Mouse (Mus musculus) retina, postnatal 1 day (tissue): ENCODE results near the gene Pdpk1.
A peak's percentile ranks its signal among the peaks of the same experiment; 100 is the strongest.
"Not testable (repeated sequence)": the region's sequence is repeated elsewhere in the genome, so short reads cannot be mapped to it uniquely, and the experiment has no call there.

Experiments used
- DNase-seq: peaks from one replicate; pipeline ENCODE4 v3.0.0-alpha.2; 2012

The Pdpk1 gene

GRCm38 (mm10) chr17:24111256-24111655 is 39.5 kb downstream of the Pdpk1 start:
- DNase-seq: no peak

DNA sequence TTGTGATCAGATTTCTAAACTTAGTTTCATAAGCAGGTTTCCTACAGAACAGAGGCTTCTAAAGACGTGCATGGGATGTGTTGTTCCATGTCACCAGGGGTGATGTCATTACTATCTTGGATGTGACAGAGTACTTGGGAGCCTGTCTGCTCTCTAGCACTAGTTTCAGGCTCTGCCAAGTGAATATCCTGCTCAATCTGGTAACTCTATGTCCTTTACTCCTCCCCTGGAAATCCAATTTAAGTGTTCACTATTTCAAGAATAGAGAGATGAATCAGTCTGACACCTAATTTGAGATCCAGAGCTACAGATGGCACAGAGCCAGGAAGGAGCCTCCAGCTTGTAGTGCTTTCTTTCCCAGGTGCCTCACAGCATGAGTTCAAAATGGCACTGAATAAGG is 41.8 kb downstream of the Pdpk1 start:
- DNase-seq: no peak

DNA sequence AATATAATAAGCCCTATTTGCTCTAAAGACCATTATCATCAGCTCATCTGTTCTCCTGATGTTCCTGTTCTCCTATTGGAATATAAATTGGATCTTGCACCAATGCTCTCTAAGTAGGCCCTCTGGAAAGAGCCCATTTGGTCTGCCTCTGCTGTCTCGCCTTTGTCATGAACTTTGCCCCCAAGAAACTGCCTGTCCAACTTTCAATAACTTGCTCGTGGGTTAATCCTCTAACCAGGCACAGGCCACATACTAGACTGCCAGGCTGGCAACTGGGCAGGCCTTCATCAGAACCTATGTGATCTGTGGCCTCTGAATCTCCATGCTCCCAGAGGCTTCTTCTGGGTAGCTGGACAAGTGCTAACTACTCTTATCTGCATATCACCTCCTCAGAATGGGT is 45.6 kb downstream of the Pdpk1 start:
- DNase-seq: no peak

- DNase-seq: no peak
These were observed 52.4 kb downstream of the Pdpk1 start for GRCm38 (mm10) chr17:24098354-24098753.

DNA sequence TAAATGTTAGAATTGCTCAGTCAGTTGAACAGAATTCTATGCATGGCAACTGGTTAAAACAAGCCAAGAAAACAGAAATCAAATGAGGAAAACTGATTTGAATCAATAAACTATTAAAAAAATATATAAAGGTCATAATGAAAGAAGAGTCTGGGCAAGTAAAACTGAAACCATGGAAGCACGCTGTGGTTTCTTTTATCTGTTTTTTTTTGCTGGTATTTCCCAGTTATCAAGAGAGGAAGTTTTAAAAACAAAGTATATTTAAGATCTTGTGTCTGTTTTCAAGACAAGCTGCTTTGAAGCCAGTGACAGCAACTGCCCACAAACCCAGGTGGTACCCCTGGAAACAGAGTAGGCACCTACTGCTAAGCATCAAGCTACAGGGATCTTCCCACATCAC is 60.1 kb downstream of the Pdpk1 start:
- no peak for DNase-seq

DNA sequence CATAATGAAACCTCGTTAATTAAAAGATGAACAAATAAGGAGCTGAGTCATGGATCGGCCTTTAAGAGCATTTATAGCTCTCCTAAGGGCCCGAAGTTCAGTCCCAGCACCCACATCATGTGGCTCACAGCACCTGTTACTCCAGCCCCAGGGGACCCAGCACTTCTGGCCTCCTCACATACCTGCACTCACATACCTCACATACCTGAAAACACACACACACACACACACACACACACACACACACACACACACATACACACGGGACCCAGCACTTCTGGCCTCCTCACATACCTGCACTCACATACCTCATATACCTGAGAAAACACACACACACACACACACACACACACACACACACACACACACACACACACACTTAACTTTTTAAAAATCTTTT is 64.3 kb downstream of the Pdpk1 start:
- not testable (repeated sequence) for DNase-seq

DNA sequence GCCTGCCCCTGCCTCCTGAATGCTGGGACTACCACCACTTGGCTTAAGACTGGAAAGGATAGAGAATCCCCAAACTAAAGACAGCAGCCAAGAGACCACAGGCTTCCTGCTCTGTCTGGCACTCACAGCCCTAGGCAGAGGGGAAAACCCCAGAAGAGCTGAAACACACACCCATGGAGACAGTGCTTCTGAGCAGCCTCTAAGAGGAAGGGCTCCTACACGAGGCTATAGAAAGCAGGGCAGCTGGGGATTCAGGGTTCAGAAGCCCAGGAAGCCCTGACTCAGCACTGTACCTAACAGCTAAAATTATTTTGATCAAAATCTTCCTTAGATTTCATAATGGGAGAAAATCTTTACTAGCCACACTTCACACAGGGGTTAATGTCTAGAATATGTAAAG is 66.1 kb downstream of the Pdpk1 start:
- no peak for DNase-seq

GRCm38 (mm10) chr17:24077101-24077500 is 73.6 kb downstream of the Pdpk1 start:
- DNase-seq: no peak

DNA sequence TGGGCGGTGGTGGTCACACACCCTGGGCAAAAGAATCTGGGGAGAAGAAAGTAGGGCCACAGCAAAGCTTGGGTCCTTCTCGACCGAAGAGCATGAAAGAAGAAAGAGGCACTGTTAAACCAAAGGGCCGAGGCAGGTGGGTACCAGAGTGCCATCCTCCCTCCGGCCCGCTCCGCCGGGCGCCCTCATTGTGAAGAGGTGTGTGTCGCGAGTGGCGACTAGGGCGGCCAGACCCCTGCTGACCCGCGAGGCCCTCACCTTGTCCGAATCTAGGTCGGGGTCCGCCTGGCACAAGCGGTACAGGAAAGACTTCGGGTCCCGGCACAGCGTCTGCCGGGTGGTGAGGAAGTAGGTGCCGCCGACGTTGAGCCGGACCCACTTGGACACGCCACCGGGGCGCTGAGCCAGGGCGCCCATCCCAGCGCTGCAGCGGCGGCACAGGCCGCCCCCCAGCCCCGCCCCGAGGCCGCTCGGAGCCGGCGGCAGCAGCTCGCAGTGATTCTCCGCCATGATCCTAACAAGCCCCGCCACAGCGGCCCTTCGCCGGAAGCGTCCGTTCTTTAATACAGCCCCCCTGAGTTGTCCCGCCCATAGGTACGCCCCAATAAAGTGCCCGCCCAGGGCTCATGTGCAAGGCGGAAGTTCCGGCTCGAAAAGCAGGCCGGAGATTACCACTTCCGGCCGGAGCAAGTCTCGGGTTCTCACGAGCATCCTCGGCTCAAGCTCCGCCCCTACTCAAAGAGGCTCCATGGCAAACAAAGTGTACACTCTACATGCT is 77.6 kb downstream of the Pdpk1 start, which contains the start of gene Kctd5:
Gene Kctd5, minus strand, starts transcription at position 567 of the 778 bp plus-strand sequence.
- peak; percentile 98 for DNase-seq

- no peak for DNase-seq
These were observed 81.2 kb downstream of the Pdpk1 start for GRCm38 (mm10) chr17:24069531-24069930.

DNA sequence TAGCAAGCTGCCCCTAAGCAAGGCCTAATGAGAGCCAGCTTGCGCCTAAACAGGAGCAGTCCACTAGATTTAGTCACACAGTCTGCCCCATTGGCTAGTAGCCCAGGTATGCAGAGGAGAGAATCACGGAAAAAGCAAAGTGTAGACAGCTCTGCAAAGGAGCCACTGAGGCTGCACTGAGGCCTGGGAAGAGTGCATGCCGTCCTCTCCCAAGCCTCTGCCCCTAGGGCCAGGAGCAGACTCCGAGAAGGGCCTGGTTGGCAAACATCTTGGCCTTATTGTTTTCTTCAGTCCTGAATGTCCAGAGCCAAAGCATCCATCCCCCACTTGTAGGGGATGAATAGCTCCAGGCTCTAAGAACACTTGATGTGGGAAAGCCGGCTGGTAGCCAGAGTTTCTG is 82.5 kb downstream of the Pdpk1 start:
- DNase-seq: no peak

DNA sequence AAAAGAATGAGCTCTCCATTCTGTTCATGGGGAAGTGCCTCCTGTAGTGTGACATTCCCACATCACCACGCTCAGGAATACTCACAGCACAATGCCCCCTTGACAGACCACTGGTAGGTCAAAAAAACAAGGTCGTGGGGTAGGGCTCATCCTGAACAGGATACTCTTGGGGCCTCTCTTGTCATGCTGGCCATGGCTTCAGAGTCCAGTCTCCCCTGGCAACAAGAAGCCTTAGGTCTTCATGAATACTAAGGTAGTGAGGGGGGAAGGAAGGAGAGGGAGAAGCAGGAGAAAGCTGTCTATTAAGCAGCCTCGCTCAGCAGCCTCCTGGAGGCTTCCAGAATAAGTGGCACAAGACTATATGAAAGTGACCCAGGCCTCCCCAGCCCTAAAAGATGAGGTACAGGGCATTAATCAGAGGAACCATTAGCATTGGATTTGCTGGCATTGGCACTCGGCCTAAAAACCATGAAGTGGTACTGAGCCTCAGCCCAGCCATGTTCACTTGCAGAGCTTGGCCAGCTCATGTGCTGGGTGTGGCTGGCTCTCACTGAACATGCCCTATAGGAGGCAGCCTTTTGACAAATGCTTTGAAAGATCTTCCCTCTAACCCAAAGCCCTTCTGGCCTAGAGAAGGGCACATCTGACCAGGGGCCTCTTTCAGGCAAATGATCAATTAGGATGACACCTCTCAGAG is 88.1 kb downstream of the Pdpk1 start:
- DNase-seq: no peak

DNA sequence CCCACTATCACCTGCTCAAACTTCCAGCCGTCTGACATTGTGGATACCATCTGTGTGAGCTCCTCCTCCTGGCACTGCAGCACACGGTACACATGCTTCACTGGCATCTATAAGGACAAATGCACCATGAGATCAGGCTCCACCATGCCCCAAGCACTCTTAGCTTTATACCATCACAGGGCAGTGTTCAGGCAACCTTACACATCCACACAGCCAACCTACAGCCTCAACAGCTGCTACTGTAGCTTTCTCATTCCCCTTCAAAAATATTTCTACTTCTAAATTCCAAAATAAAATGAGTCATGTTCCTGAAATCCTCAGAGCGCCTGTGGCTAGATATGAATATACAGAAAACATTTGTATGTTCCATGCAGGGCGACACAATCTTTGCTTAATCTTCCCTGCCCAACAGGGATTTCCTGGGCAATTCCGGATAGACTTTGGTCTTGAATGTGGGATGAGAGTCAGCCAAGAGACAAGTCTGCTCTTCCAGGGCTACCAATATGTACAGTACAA is 92.9 kb downstream of the Pdpk1 start:
- DNase-seq: no peak

- DNase-seq: no peak
These were observed 93.8 kb downstream of the Pdpk1 start for GRCm38 (mm10) chr17:24056636-24057625.

DNA sequence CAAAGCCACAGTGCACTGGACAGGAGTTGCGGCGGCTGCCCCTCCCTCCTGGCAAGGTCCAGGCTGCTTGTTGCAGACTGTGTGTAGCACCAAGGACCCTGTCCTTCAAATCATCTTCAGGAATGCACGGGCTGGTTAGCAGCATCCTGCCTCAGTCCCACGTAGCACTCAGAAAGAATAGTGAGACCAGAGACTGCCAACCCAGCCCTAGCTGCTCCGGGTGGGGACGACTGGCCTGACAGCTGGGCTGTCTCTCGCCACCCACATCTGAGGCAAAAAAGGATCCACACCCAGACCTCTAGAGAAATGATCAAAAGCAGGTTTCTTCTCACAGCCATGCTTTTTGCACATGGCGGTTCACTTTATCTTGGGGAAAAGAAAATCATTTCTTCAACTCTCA is 101.7 kb downstream of the Pdpk1 start:
- no peak for DNase-seq

DNA sequence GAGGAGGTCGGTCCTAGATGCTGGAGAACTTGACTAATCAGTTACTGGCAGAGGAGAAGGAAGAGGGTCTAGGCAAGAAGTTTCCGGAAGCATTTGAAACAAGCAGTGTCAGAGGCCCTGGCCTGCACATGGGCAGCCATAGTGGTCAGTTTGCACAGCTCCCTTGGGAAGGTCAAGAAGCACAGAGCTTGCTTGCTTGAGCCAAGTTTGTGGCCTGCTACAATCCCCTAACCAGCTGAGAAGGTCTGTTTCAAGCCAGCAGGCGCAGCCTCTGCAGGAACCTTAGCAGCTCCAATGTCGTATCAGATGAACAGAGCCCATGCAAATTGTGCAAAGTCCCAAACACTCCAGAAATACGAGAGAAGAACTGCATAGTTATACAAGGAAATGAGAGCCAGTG is 102.7 kb downstream of the Pdpk1 start:
- DNase-seq: no peak

DNA sequence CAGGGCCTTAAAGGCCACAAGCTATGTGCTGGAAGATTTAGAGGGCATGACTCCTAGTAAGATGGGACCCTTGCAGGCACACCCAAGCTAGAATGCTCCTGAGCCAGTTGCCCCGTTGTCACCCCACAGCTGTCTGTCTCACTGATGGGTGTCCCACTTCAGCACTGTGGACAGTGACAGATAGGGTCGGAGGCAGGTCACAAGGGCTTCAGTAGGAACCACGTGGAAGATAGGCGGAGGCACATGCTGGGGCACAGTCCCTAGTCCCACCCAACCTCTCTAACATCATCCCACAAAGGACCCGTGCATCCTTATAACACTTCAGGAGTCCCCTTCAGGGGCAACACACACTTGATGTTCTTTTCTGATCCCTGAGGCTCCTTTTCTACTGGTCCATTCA is 104.7 kb downstream of the Pdpk1 start:
- no peak for DNase-seq

DNA sequence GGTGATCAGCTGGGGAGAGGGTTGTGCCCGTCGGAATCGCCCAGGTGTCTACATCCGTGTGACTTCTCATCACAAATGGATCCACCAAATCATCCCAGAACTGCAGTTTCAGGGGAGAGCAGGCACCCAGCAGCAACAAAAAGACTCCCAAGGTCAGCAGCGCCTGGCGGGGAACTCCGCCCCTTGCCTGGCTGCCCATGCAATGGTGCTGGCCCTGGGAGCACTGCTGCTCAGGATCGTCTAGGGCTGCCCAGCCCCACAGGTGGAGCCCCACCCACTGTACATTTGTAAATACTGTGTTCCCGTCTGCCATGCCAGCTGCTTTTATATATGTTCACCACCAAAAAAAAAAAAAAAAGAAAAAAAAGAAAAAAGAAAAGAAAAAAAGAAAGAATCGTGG is 105.1 kb downstream of the Pdpk1 start:
- DNase-seq: no peak

GRCm38 (mm10) chr17:24044482-24044881 is 106.2 kb downstream of the Pdpk1 start:
- DNase-seq: no peak

DNA sequence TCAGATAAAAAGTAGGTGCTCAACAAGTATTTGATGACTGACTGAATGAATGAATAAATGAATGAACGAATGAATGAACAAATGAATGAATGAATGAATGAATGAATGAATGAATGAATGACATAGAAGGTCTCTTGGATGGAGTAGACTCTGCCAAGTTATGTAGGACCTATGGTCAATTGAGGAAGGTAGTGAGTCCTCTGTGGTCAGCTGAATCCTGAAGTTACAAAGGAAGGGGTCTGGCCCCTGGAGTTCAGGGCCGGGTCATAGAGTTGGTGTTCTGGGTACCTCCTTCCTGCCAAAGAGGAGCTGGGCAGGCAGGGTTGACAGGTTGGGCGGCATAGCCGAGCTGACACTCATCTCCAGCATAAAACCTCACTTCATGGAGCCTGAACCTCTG is 112.9 kb downstream of the Pdpk1 start, which contains the start of gene Prss27:
Gene Prss27, plus strand, starts transcription at position 301 of the 400 bp plus-strand sequence.
- no peak for DNase-seq

GRCm38 (mm10) chr17:24037360-24037759 is 113.4 kb downstream of the Pdpk1 start:
- DNase-seq: no peak

DNA sequence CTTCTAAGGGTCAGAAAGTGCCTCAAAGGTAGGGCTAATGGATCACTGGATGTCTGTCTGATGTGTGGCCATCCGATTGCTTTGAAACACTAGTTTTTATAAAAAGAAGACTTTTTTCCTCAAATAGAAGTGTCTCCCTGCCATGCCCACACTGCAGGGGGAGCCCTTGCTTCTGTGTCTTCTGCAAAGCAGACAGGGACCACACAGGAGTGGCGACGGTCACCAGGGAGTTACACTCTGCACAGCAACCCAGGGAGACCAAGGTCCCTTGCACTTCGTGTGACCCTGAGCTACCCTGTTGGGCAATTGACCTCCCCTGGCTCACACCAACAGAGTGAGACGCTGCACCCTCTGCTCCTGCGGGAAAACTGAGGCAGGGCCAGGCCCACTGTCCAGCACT is 113.8 kb downstream of the Pdpk1 start:
- no peak for DNase-seq

GRCm38 (mm10) chr17:24035087-24035486 is 115.6 kb downstream of the Pdpk1 start:
- no peak for DNase-seq
